Mouse (Mus musculus): ENCODE results near the gene Hkdc1. TPM values are rescaled to one million over a fixed set of nuclear protein-coding genes. Genes with fewer than 3 reads are reported as not detected.

Hkdc1 gene
- polyA plus RNA-seq, 1 experiment = 0.04 TPM

DNA sequence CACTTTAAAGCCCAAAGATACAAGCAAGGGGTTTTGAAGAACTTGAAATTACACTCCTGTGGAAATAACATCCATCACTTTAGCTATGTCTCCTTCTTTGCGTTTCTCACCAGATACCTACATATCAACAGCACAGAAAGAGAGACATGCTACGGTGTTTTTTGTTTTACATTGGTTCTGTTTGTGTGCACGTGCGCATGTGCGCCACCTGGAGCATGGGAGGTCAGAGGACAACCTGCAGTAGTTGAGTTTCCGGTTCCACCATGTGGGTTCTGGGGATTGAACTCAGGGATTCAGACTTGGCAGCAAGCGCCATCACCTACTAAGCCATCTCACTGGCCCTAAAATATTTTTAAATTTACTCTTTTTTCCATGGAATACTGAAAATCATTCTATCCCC is 63.5 kb downstream of the Hkdc1 start:
- no peak for TF ChIP-seq USF1 (IDR thresholded peaks at IDR 0.05; ENCODE audit: low read depth)
- TF ChIP-seq CEBPB (IDR thresholded peaks at IDR 0.05; ENCODE audit: low read depth) = no peak
- TF ChIP-seq MAX (IDR thresholded peaks at IDR 0.05) = no peak
- no peak for TF ChIP-seq FOSL1 (IDR thresholded peaks at IDR 0.05; ENCODE audit: insufficient read depth, low read length, poor library complexity, severe bottlenecking)
- no peak for TF ChIP-seq CTCF (IDR thresholded peaks at IDR 0.05; ENCODE audit: control insufficient read depth, insufficient read depth, insufficient read length)
- TF ChIP-seq MYOG (IDR thresholded peaks at IDR 0.05; ENCODE audit: control insufficient read depth, extremely low read depth, insufficient read length) = no peak
- TF ChIP-seq MYOD1 (IDR thresholded peaks at IDR 0.05; ENCODE audit: control insufficient read depth, insufficient read length, low read depth) = no peak
- Histone ChIP-seq H3K79me3 (ENCODE audit: low read depth) (no peaks in the 10 kb centered on the region), H3K36me3 (ENCODE audit: control insufficient read depth, insufficient read depth) (no peaks in the 10 kb centered on the region), H3ac (ENCODE audit: control insufficient read depth, insufficient read length, low read depth) (no peak overlapping the region), H3K79me2 (ENCODE audit: control insufficient read depth, insufficient read depth) (no peaks in the 10 kb centered on the region), H3K27me3 (ENCODE audit: control insufficient read depth, insufficient read depth, insufficient read length) (peaks cover 13% of the 10 kb centered on the region), H3K4me3 (ENCODE audit: insufficient read depth, poor library complexity, severe bottlenecking) (no peak overlapping the region)

GRCm38 (mm10) chr10:62356105-62356730 is 66.1 kb downstream of the Hkdc1 start:
- Histone ChIP-seq H3K27me3 (ENCODE audit: control insufficient read depth, insufficient read depth, insufficient read length) (peaks cover 2% of the 10 kb centered on the region), H3ac (ENCODE audit: control insufficient read depth, insufficient read length, low read depth) (no peak overlapping the region), H3K36me3 (ENCODE audit: control insufficient read depth, insufficient read depth) (no peaks in the 10 kb centered on the region), H3K79me2 (ENCODE audit: control insufficient read depth, insufficient read depth) (no peaks in the 10 kb centered on the region), H3K79me3 (ENCODE audit: low read depth) (no peaks in the 10 kb centered on the region), H3K4me3 (ENCODE audit: insufficient read depth, poor library complexity, severe bottlenecking) (no peak overlapping the region)
- TF ChIP-seq CTCF (IDR thresholded peaks at IDR 0.05; ENCODE audit: control insufficient read depth, insufficient read depth, insufficient read length) (no peak), CEBPB (IDR thresholded peaks at IDR 0.05; ENCODE audit: low read depth) (no peak), USF1 (IDR thresholded peaks at IDR 0.05; ENCODE audit: low read depth) (no peak)

- H3K79me2 ChIP-seq (ENCODE audit: control insufficient read depth, insufficient read depth) = peaks cover 7% of the 10 kb centered on the region
- H3K79me3 ChIP-seq (ENCODE audit: low read depth) = no peaks in the 10 kb centered on the region
- no peak overlapping the region for H3K4me3 ChIP-seq (ENCODE audit: insufficient read depth, poor library complexity, severe bottlenecking)
- H3K27me3 ChIP-seq (ENCODE audit: control insufficient read depth, insufficient read depth, insufficient read length) = no peaks in the 10 kb centered on the region
- H3ac ChIP-seq (ENCODE audit: control insufficient read depth, insufficient read length, low read depth) = no peak overlapping the region
- TF ChIP-seq MYOG (IDR thresholded peaks at IDR 0.05; ENCODE audit: control insufficient read depth, extremely low read depth, insufficient read length) (no peak), FOSL1 (IDR thresholded peaks at IDR 0.05; ENCODE audit: insufficient read depth, low read length, poor library complexity, severe bottlenecking) (no peak), MYOD1 (IDR thresholded peaks at IDR 0.05; ENCODE audit: control insufficient read depth, insufficient read length, low read depth) (no peak), MAX (IDR thresholded peaks at IDR 0.05) (no peak), CTCF (IDR thresholded peaks at IDR 0.05; ENCODE audit: control insufficient read depth, insufficient read depth, insufficient read length) (no peak), USF1 (IDR thresholded peaks at IDR 0.05; ENCODE audit: low read depth) (no peak), CEBPB (IDR thresholded peaks at IDR 0.05; ENCODE audit: low read depth) (no peak)
- H3K36me3 ChIP-seq (ENCODE audit: control insufficient read depth, insufficient read depth) = no peaks in the 10 kb centered on the region
Observed at GRCm38 (mm10) chr10:62345147-62345546, 77.1 kb downstream of the Hkdc1 start.

DNA sequence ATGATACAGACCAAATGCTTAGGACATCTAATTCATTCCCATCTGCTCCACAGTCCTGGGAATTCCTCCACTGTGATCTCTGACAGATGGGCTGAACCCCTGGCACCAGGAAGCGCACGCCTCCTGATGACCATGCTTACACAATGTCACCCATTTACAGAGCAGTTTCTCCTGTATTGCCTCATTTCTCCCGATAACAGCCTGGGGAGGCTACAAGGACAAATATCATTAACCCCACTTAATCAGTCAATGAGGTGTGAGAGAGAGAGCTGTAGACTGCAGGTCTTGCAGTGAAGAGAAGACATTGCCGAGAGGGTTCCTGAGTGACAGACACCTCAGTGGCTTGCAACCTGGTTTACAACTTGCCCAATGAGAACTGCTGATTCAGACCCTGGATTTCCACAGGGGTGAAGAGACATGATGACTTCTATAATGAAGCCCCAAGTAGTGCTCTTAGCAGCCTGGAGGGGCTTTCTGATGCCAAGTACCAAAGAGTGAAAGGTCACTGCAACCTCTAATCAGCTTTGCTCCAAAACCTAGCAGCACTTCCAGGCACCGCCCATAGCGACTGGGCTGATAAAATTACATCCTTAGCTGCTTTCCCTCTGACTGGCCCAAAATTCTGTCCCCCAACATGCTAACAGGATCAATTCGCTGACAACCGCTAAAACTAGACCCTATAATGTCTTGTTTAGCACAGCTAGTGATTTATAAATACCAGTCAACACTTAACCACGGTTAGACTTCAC is 78.1 kb downstream of the Hkdc1 start:
- TF ChIP-seq CEBPB (IDR thresholded peaks at IDR 0.05; ENCODE audit: low read depth) (no peak), FOSL1 (IDR thresholded peaks at IDR 0.05; ENCODE audit: insufficient read depth, low read length, poor library complexity, severe bottlenecking) (no peak), MYOG (IDR thresholded peaks at IDR 0.05; ENCODE audit: control insufficient read depth, extremely low read depth, insufficient read length) (no peak), CTCF (IDR thresholded peaks at IDR 0.05; ENCODE audit: control insufficient read depth, insufficient read depth, insufficient read length) (no peak), MAX (IDR thresholded peaks at IDR 0.05) (no peak), MYOD1 (IDR thresholded peaks at IDR 0.05; ENCODE audit: control insufficient read depth, insufficient read length, low read depth) (no peak), USF1 (IDR thresholded peaks at IDR 0.05; ENCODE audit: low read depth) (no peak)
- Histone ChIP-seq H3K27me3 (ENCODE audit: control insufficient read depth, insufficient read depth, insufficient read length) (no peaks in the 10 kb centered on the region), H3K79me2 (ENCODE audit: control insufficient read depth, insufficient read depth) (peaks cover 15% of the 10 kb centered on the region), H3K4me3 (ENCODE audit: insufficient read depth, poor library complexity, severe bottlenecking) (no peak overlapping the region), H3K36me3 (ENCODE audit: control insufficient read depth, insufficient read depth) (no peaks in the 10 kb centered on the region), H3K79me3 (ENCODE audit: low read depth) (peaks cover 5% of the 10 kb centered on the region), H3ac (ENCODE audit: control insufficient read depth, insufficient read length, low read depth) (no peak overlapping the region)

- H3K79me2 ChIP-seq (ENCODE audit: control insufficient read depth, insufficient read depth) = peaks cover 32% of the 10 kb centered on the region
- H3K79me3 ChIP-seq (ENCODE audit: low read depth) = peaks cover 17% of the 10 kb centered on the region
- no peak for TF ChIP-seq USF1 (IDR thresholded peaks at IDR 0.05; ENCODE audit: low read depth)
- no peak for TF ChIP-seq MYOG (IDR thresholded peaks at IDR 0.05; ENCODE audit: control insufficient read depth, extremely low read depth, insufficient read length)
- TF ChIP-seq CEBPB (IDR thresholded peaks at IDR 0.05; ENCODE audit: low read depth) = no peak
- no peak for TF ChIP-seq MAX (IDR thresholded peaks at IDR 0.05)
- no peak for TF ChIP-seq CTCF (IDR thresholded peaks at IDR 0.05; ENCODE audit: control insufficient read depth, insufficient read depth, insufficient read length)
- H3ac ChIP-seq (ENCODE audit: control insufficient read depth, insufficient read length, low read depth) = no peak overlapping the region
- no peak overlapping the region for H3K4me3 ChIP-seq (ENCODE audit: insufficient read depth, poor library complexity, severe bottlenecking)
- no peaks in the 10 kb centered on the region for H3K36me3 ChIP-seq (ENCODE audit: control insufficient read depth, insufficient read depth)
- no peaks in the 10 kb centered on the region for H3K27me3 ChIP-seq (ENCODE audit: control insufficient read depth, insufficient read depth, insufficient read length)
Observed at GRCm38 (mm10) chr10:62342512-62342911, 79.8 kb downstream of the Hkdc1 start.
